Mouse (Mus musculus) gastrocnemius, postnatal 25 days (tissue): ENCODE results near the gene Kirrel3. TPM values are rescaled to one million over a fixed set of nuclear protein-coding genes. Genes with fewer than 3 reads are reported as not detected.

Source experiments
- DNase-seq: peaks from one replicate; pipeline ENCODE4 v3.0.0; 2022
- total RNA-seq, 2 experiments: library from RNA; stranded (reverse); gene quantifications; 1 replicate in 1 of 2; 2 replicates in 1 of 2; pipeline ENCODE4 v1.2.3; 2021

The Kirrel3 gene
- total RNA-seq, 2 experiments from 2014 or later = 0.59 to 1.1 TPM

GRCm38 (mm10) chr9:34603750-34604149 is 118.1 kb downstream of the Kirrel3 start:
- no peak for DNase-seq

GRCm38 (mm10) chr9:34604931-34605330 is 119.2 kb downstream of the Kirrel3 start:
- no peak for DNase-seq

GRCm38 (mm10) chr9:34605486-34605885 is 119.8 kb downstream of the Kirrel3 start:
- DNase-seq = no peak

GRCm38 (mm10) chr9:34607976-34608375 is 122.3 kb downstream of the Kirrel3 start:
- DNase-seq = no peak

- DNase-seq = no peak
Observed at GRCm38 (mm10) chr9:34612886-34613769, 127.4 kb downstream of the Kirrel3 start.

GRCm38 (mm10) chr9:34618099-34618498 is 132.4 kb downstream of the Kirrel3 start:
- DNase-seq = no peak

GRCm38 (mm10) chr9:34619913-34620312 is 134.2 kb downstream of the Kirrel3 start:
- DNase-seq = no peak

GRCm38 (mm10) chr9:34623526-34623925 is 137.8 kb downstream of the Kirrel3 start:
- DNase-seq = no peak

- no peak for DNase-seq
Observed at GRCm38 (mm10) chr9:34624021-34624420, 138.3 kb downstream of the Kirrel3 start.

- DNase-seq = no peak
Observed at GRCm38 (mm10) chr9:34628841-34629240, 143.1 kb downstream of the Kirrel3 start.

GRCm38 (mm10) chr9:34635696-34636095 is 150.0 kb downstream of the Kirrel3 start:
- DNase-seq = no peak

GRCm38 (mm10) chr9:34643917-34644316 is 158.2 kb downstream of the Kirrel3 start:
- DNase-seq = no peak

- DNase-seq = no peak
Observed at GRCm38 (mm10) chr9:34644392-34644791, 158.7 kb downstream of the Kirrel3 start.

GRCm38 (mm10) chr9:34646831-34647230 is 161.1 kb downstream of the Kirrel3 start:
- DNase-seq = no peak

GRCm38 (mm10) chr9:34652278-34652677 is 166.6 kb downstream of the Kirrel3 start:
- DNase-seq = no peak

GRCm38 (mm10) chr9:34653141-34653540 is 167.4 kb downstream of the Kirrel3 start:
- DNase-seq = no peak

GRCm38 (mm10) chr9:34660566-34660965 is 174.9 kb downstream of the Kirrel3 start:
- DNase-seq = no peak

- no peak for DNase-seq
Observed at GRCm38 (mm10) chr9:34663412-34663811, 177.7 kb downstream of the Kirrel3 start.

- DNase-seq = no peak
Observed at GRCm38 (mm10) chr9:34665361-34666129, 179.9 kb downstream of the Kirrel3 start.

GRCm38 (mm10) chr9:34667182-34667581 is 181.5 kb downstream of the Kirrel3 start:
- no peak for DNase-seq

GRCm38 (mm10) chr9:34670906-34671305 is 185.2 kb downstream of the Kirrel3 start:
- no peak for DNase-seq

GRCm38 (mm10) chr9:34686798-34687197 is 201.1 kb downstream of the Kirrel3 start:
- DNase-seq = no peak

GRCm38 (mm10) chr9:34688358-34688757 is 202.7 kb downstream of the Kirrel3 start:
- DNase-seq = no peak
